Mouse (Mus musculus) brown adipose tissue, adult 24 weeks (tissue): Measurements from ENCODE around the gene Grm4. TPM values are rescaled to one million over a fixed set of nuclear protein-coding genes. Genes with fewer than 3 reads are reported as not detected.

Source experiments
- H3K27ac ChIP-seq: fragments of 200-500 bp; replicated peaks from 2 replicates; pipeline ENCODE4 v1.5.1; 2012; ENCODE audit warnings: low read depth, mild to moderate bottlenecking, low read length
- H3K4me1 ChIP-seq: fragments of 200-500 bp; 2 replicates; pipeline ENCODE4 v1.6.1; 2012; ENCODE audit warnings: low read length, mixed read lengths; ENCODE audit not compliant: control insufficient read depth, insufficient read depth, insufficient read length
- H3K4me3 ChIP-seq: fragments of 200-500 bp; 2 replicates; pipeline ENCODE4 v1.5.1; 2012; ENCODE audit warnings: low read depth, mild to moderate bottlenecking, low read length, moderate library complexity; ENCODE audit not compliant: insufficient read depth
- polyA plus RNA-seq: library from polyadenylated mRNA; stranded (reverse); fragments of >200 nt; gene quantifications from 2 replicates; pipeline ENCODE4 v1.2.4, GENCODE M21; 2012; ENCODE audit not compliant: missing spikeins, insufficient read depth, insufficient read length

The Grm4 gene
- polyA plus RNA-seq, 1 experiment, result not detected

DNA sequence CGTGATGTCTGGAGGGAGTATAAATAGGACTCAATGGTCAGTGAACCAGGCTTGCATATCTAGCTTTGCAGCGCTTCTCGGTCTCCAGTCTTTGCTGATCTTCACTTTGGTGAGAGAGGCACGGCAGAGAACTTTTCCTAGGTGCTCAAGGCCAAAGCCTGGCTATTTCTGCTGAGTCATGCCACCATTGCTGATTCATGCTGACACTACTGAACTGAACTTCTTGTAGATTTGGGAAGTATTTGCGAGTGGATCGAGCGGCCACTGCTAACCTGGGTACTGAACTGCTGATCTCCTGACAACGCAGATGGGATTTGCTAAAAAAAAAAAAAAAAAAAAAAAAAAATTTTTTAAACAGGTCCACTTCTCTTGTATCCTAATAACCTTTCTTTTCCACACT, 10.9 kb upstream of the Grm4 start:
- H3K4me3 ChIP-seq, result no peak overlapping the region
- no peak overlapping the region for H3K27ac ChIP-seq
- H3K4me1 ChIP-seq, result peaks cover 3% of the 10 kb centered on the region

GRCm38 (mm10) chr17:27528767-27529166, 7.6 kb upstream of the Grm4 start:
- Histone ChIP-seq H3K27ac (peak overlapping the region; percentile 35; the same call in 1 of the 2 replicates), H3K4me1 (peaks cover 3% of the 10 kb centered on the region), H3K4me3 (no peak overlapping the region)

GRCm38 (mm10) chr17:27528030-27528429, 6.8 kb upstream of the Grm4 start:
- Histone ChIP-seq H3K4me3 (no peak overlapping the region), H3K27ac (no peak overlapping the region), H3K4me1 (peaks cover 3% of the 10 kb centered on the region)

GRCm38 (mm10) chr17:27527188-27527587, 6.0 kb upstream of the Grm4 start:
- H3K4me1 ChIP-seq, result peaks cover 3% of the 10 kb centered on the region
- no peak overlapping the region for H3K27ac ChIP-seq
- H3K4me3 ChIP-seq, result no peak overlapping the region

- Histone ChIP-seq H3K4me1 (no peaks in the 10 kb centered on the region), H3K27ac (no peak overlapping the region)
These were observed 1.9 kb upstream of the Grm4 start for GRCm38 (mm10) chr17:27523121-27523520.

GRCm38 (mm10) chr17:27520557-27520956, 646 bp downstream of the Grm4 start:
- Histone ChIP-seq H3K27ac (no peak overlapping the region), H3K4me3 (no peak overlapping the region), H3K4me1 (no peaks in the 10 kb centered on the region)

More at GRCm38 (mm10) chr17:27523121-27523520, 1.9 kb upstream of the Grm4 start:
- no peak overlapping the region for H3K4me3 ChIP-seq

GRCm38 (mm10) chr17:27518700-27519595, 2.3 kb downstream of the Grm4 start:
- H3K27ac ChIP-seq, result no peak overlapping the region
- no peaks in the 10 kb centered on the region for H3K4me1 ChIP-seq

DNA sequence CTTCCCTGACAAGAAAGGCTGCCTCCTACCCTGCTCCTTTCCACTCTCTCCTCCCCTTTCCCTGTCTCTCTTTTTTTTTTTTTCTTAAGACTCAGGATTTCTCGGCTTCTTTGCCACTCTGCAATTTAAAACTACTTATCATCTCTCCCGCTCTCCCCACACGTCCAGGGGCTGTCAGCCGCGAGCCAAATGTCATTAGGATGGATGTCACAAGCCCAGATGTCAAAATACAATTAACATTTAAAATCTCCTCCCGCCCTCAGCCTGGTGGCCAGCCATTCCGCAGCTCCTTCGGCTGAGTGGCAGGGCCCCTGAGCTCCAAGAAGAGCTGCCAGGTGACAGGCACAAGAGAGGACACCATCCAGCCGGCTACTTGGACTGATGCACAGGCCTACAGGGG, 2.9 kb downstream of the Grm4 start:
- H3K4me3 ChIP-seq, result no peak overlapping the region
- no peak overlapping the region for H3K27ac ChIP-seq
- no peaks in the 10 kb centered on the region for H3K4me1 ChIP-seq

More at GRCm38 (mm10) chr17:27518700-27519595, 2.3 kb downstream of the Grm4 start:
- no peak overlapping the region for H3K4me3 ChIP-seq

- Histone ChIP-seq H3K27ac (no peak overlapping the region), H3K4me3 (no peak overlapping the region), H3K4me1 (no peaks in the 10 kb centered on the region)
These were observed 7.1 kb downstream of the Grm4 start for GRCm38 (mm10) chr17:27513916-27514762.

DNA sequence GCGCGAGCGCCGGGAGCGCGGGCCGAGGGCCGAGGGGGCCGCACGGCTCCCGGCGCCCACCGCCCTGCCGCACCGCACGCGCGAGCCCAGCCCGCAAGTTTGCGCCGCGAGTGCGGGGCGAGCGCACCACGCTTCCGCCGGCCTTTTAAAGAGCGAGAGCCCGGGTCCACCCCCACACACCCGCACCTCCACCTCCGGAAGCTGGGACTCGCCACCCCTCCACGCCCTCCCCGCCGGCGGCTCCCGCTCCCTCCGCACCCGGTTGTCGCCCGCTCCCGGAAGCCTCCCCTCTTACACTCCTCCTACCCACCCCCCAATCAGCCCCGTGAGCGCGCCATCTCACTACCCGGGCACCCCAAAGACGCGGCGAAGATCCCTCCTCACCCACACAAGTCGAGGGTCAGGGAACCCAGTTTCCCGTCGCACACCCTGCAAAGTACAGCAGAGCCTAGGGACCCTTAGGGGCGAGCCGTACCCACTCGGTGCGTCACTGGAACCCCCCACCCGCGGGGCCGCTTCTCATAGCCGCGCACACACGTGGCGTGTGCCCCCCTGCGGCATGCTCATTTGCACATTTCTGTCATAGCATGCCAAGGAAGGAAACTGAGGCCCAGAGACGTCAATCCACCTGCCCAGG, 7.8 kb downstream of the Grm4 start:
- Histone ChIP-seq H3K4me3 (peak overlapping the region; percentile 44), H3K4me1 (no peaks in the 10 kb centered on the region), H3K27ac (no peak overlapping the region)

DNA sequence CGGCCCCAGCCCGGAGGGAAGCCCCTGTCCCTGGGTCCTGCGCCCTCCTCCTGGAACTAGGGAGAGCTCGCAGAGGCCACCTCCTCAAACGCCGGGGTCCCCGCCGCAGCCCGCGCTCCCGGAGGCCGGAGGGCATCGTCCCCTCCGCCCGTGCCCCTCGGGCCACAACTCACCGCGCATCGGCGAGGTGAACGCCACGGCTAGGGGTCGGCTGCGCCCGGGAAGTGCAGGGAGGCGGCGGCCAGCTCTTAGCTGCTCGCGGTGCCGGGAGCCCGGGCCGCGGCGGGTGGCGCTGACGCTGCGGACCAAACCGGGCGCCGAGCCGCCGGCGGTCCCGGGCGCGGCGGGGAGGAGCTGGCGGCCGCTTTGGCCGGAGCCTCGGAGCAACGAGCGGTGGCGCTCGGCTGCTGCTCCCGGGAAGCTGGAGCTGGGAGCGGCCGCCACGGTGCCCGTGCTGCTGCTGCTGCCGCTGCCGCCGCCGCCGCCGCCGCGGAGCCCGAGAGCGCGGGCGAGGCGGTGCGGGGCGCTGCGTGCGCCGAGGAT, 8.5 kb downstream of the Grm4 start:
- H3K27ac ChIP-seq, result no peak overlapping the region
- H3K4me3 ChIP-seq, result peak overlapping the region; percentile 44
- H3K4me1 ChIP-seq, result no peaks in the 10 kb centered on the region

GRCm38 (mm10) chr17:27511865-27512618, 9.2 kb downstream of the Grm4 start:
- no peak overlapping the region for H3K27ac ChIP-seq
- H3K4me3 ChIP-seq, result peak overlapping the region; percentile 44; the same call in 1 of the 2 replicates
- no peaks in the 10 kb centered on the region for H3K4me1 ChIP-seq

- H3K4me3 ChIP-seq, result no peak overlapping the region
- H3K27ac ChIP-seq, result no peak overlapping the region
- no peaks in the 10 kb centered on the region for H3K4me1 ChIP-seq
These were observed 10.0 kb downstream of the Grm4 start for GRCm38 (mm10) chr17:27511125-27511735.
